Mouse (Mus musculus) intestine, postnatal 0 days (tissue): ENCODE data around the gene Tbl1xr1. TPM values are rescaled to one million over a fixed set of nuclear protein-coding genes. Genes with fewer than 3 reads are reported as not detected.
A peak's percentile ranks its signal among the peaks of the same experiment; 100 is the strongest.

Source experiments
- ATAC-seq: fragments of 200-750 bp; cut with Nextera tagmentation; 2 replicates; pipeline ENCODE4 v1.8.0; 2017; ENCODE audit warnings: mild to moderate bottlenecking, moderate TSS enrichment, moderate library complexity
- H3K27ac ChIP-seq: fragments of 300-500 bp; sonication (generic); 2 replicates; pipeline ENCODE4 v1.5.1; 2014; ENCODE audit warnings: mild to moderate bottlenecking, low read depth, low read length, moderate library complexity
- H3K27me3 ChIP-seq: fragments of 300-500 bp; sonication (generic); replicated peaks from 2 replicates; pipeline ENCODE4 v1.6.1; 2014; ENCODE audit warnings: low read length, mixed read lengths; ENCODE audit not compliant: control insufficient read depth, insufficient read depth
- H3K36me3 ChIP-seq: fragments of 300-500 bp; sonication (generic); 2 replicates; pipeline ENCODE4 v1.6.1; 2014; ENCODE audit warnings: mild to moderate bottlenecking, moderate library complexity; ENCODE audit not compliant: control insufficient read depth, insufficient read depth
- H3K4me1 ChIP-seq: fragments of 300-500 bp; sonication (generic); replicated peaks from 2 replicates; pipeline ENCODE4 v1.6.1; 2014; ENCODE audit warnings: antibody characterized with exemption, low read length, mixed read lengths; ENCODE audit not compliant: control insufficient read depth, insufficient read depth
- H3K4me2 ChIP-seq: fragments of 300-500 bp; sonication (generic); replicated peaks from 2 replicates; pipeline ENCODE4 v1.6.1; 2014; ENCODE audit warnings: low read depth, mild to moderate bottlenecking, moderate library complexity
- H3K4me3 ChIP-seq: fragments of 300-500 bp; sonication (generic); 2 replicates; pipeline ENCODE4 v1.5.1; 2014; ENCODE audit warnings: low read depth, low read length
- H3K9ac ChIP-seq: fragments of 300-500 bp; sonication (generic); 2 replicates; pipeline ENCODE4 v1.6.1; 2014; ENCODE audit warnings: mild to moderate bottlenecking, low read depth, low read length
- H3K9me3 ChIP-seq: fragments of 300-500 bp; sonication (generic); 2 replicates; pipeline ENCODE4 v1.6.1; 2016; ENCODE audit warnings: mixed run types; ENCODE audit not compliant: control insufficient read depth
- CTCF ChIP-seq: sonication (generic); IDR thresholded peaks from 2 replicates; pipeline ENCODE4 v1.5.1; 2016; ENCODE audit warnings: low read depth, mild to moderate bottlenecking, control low read depth, antibody characterized with exemption, moderate library complexity
- WGBS: fragments of 180-500 bp; shearing (Covaris S2); extraction: QIAGEN DNeasy Blood & Tissue Kit; methylation state at CpG from one replicate; pipeline ENCODE4 v1.1.7; 2014; 5-methylcytosine and 5-hydroxymethylcytosine counted together
- polyA plus RNA-seq: library from polyadenylated mRNA; unstranded; fragments of >200 nt; fragmentation: Nextera tagmentation; extraction: Ambion mirVana; gene quantifications from 2 replicates; pipeline ENCODE4 v1.2.1, GENCODE M21; 2015

Tbl1xr1 gene
- polyA plus RNA-seq, 1 experiment from 2014 or later = 5.6 TPM

DNA sequence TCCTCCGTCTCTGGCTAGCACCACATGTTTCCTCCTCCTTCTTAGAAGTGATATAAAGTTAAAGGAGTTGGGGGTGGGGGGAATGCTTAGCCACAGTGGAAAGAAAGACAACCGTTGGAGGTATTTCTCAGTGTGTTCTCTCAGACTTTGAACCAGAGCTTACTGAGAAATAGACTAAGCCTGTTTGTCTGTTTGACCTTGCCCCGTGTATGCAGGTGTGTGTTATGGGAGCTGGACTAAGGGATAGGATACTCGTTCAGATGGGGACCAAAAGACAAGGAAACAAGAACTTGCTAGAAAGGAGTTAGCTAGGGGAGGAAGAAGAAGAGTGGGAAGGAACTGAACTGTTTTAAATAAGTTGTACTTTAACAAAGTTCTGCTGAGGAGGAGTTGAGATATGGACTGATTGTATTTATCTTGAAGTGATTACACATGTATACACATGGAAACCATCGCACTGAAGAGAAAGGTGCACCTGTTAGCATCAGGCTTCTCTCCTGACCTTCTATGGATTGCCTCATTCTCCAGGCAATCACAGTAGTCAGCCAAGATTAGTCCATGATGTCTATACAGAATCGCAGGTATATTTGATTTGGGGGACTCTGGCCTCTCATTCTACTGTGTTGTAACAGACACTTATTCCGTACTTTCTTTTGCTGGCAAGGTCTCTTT, 117.9 kb downstream of the Tbl1xr1 start:
- 0 out of 2 replicates have a peak, but pooled peaks have one; percentile 43 for ATAC-seq
- WGBS = 46% methylated on average over 7 of the region's 7 CpGs

DNA sequence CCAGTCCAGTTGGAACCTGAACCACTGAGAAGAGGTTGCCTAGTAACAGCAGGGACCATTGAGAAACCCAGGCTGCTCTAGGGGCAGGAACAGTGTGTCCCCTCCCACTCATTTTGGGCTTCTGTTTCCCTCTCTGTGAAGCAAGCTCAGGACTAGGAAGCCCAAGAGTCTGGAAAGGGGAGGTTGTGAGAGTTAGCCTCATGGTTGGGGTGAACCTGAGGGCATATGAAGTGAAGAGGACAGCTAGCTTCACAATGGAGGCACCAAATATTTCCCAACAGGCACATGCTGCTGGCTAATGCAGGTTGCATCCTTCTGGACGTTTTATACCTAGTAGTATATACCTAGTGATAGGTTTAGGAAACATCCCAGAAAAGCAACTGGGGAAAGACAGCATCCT, 122.3 kb downstream of the Tbl1xr1 start:
- no peak overlapping the region for H3K9ac ChIP-seq
- H3K36me3 ChIP-seq = peaks cover 45% of the 10 kb centered on the region
- no peaks in the 10 kb centered on the region for H3K9me3 ChIP-seq
- H3K27ac ChIP-seq = no peak overlapping the region
- TF ChIP-seq CTCF = no peak
- no peaks in the 10 kb centered on the region for H3K4me1 ChIP-seq
- no peak overlapping the region for H3K4me3 ChIP-seq
- H3K4me2 ChIP-seq = no peak overlapping the region
- H3K27me3 ChIP-seq = no peaks in the 10 kb centered on the region
- 87% methylated on average over 1 of the region's 1 CpGs for WGBS
- no peak for ATAC-seq

More for the DNA sequence above, 117.9 kb downstream of the Tbl1xr1 start:
- H3K9ac ChIP-seq = no peak overlapping the region
- no peak overlapping the region for H3K4me3 ChIP-seq
- no peaks in the 10 kb centered on the region for H3K27me3 ChIP-seq
- peaks cover 45% of the 10 kb centered on the region for H3K36me3 ChIP-seq
- no peak overlapping the region for H3K27ac ChIP-seq
- TF ChIP-seq CTCF = no peak
- no peaks in the 10 kb centered on the region for H3K4me1 ChIP-seq
- H3K9me3 ChIP-seq = no peaks in the 10 kb centered on the region
- no peak overlapping the region for H3K4me2 ChIP-seq

DNA sequence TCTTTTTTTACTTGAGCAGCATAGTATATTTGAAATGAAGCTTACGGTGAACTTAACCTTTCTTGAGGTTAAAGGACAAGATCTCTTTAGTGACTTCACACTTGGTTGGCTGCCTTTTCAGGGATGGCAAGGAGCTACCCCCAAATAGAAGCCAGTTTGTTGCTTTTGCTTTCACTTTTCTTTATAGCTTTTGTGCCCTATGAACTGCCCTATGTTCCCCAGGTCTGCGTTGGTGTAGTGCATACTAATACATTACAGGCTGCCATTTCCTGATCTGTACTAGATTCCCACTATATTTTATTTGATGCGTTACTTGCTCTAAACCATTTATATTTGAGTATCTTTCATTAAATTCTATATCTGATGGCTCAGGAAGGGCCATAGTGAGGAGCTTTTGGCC, 127.7 kb downstream of the Tbl1xr1 start:
- Histone ChIP-seq H3K4me1 (no peaks in the 10 kb centered on the region), H3K27me3 (no peaks in the 10 kb centered on the region), H3K4me2 (no peak overlapping the region), H3K9ac (no peak overlapping the region), H3K9me3 (no peaks in the 10 kb centered on the region), H3K4me3 (no peak overlapping the region), H3K27ac (no peak overlapping the region), H3K36me3 (peaks cover 32% of the 10 kb centered on the region)
- ATAC-seq = no peak
- 82% methylated on average over 3 of the region's 3 CpGs for WGBS
- no peak for TF ChIP-seq CTCF

DNA sequence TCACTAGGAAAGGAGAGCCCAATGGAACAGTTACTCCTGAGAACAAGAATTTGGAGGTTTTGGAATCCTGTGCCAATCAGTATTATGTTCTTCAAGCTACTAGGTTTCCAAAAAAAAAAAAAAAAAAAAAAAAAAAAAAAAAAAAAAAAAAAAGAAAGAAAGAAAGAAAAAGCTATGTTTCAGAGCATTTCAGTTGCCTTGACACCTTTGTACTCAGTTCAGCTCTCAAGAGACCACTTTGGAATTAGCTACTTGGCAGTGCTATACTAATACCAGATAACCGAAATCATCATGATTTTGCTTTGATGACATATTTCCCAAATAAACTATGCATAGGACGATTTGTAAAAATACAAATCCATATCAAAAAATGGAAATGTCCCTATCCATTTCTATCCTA, 145.1 kb downstream of the Tbl1xr1 start:
- Histone ChIP-seq H3K27me3 (no peaks in the 10 kb centered on the region), H3K36me3 (no peaks in the 10 kb centered on the region), H3K4me2 (no peak overlapping the region), H3K4me1 (no peaks in the 10 kb centered on the region), H3K9me3 (no peaks in the 10 kb centered on the region), H3K4me3 (no peak overlapping the region), H3K9ac (no peak overlapping the region), H3K27ac (no peak overlapping the region)
- no peak for TF ChIP-seq CTCF
- WGBS = 87% methylated on average over 2 of the region's 2 CpGs
- ATAC-seq = no peak

DNA sequence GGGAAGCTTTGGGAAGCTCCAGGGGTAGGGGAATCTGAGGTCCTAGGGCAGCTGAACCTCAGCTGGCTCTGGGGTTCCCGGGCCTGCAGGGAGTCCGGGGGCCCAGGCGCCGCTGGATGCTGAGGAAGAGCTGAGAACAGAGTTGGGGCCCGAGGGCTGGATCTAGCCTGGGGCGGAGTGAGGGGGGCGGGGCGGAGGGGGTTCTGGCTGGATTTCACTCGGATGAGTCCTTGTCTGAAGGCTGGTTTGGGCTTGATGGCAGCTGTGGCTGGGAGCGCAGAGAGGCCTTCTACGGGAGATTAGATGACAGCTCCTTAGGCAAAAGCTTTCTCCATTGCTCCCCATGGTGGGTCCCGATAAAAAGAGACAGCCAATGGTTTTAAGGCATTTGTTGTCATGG, 145.9 kb downstream of the Tbl1xr1 start:
- no peaks in the 10 kb centered on the region for H3K9me3 ChIP-seq
- no peaks in the 10 kb centered on the region for H3K27me3 ChIP-seq
- H3K27ac ChIP-seq = no peak overlapping the region
- TF ChIP-seq CTCF = no peak
- H3K4me2 ChIP-seq = no peak overlapping the region
- WGBS = 47% methylated on average over 12 of the region's 12 CpGs
- no peaks in the 10 kb centered on the region for H3K36me3 ChIP-seq
- H3K9ac ChIP-seq = no peak overlapping the region
- no peak overlapping the region for H3K4me3 ChIP-seq
- H3K4me1 ChIP-seq = no peaks in the 10 kb centered on the region
- no peak for ATAC-seq

DNA sequence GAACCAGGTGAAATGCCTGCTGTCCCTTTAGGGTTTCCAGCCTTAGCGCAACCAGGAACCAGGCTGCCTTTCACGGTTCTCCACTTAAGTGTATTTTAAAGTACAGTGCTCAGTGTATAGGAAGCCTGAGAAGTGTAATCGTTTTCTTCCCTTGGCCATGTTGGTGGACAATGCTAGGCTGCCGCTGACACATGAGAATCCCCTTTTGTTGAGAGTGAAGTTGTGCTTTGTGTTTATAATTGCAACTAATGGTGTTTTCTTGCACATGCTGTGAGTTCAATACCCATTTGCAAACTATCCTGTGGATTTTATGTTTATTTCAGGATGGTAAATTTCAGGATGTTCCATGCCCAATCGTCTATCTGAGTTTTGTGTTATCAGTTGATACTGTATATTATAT, 146.6 kb downstream of the Tbl1xr1 start:
- Histone ChIP-seq H3K9ac (no peak overlapping the region), H3K27ac (no peak overlapping the region), H3K9me3 (no peaks in the 10 kb centered on the region), H3K4me1 (no peaks in the 10 kb centered on the region), H3K4me2 (no peak overlapping the region), H3K36me3 (no peaks in the 10 kb centered on the region), H3K27me3 (no peaks in the 10 kb centered on the region), H3K4me3 (no peak overlapping the region)
- no peak for TF ChIP-seq CTCF
- WGBS = 90% methylated on average over 5 of the region's 5 CpGs
- no peak for ATAC-seq
